Mouse (Mus musculus) lung, postnatal 0 days (tissue): ENCODE measurements around the gene Pou3f3. TPM values are rescaled to one million over a fixed set of nuclear protein-coding genes. Genes with fewer than 3 reads are reported as not detected.

Source experiments
- ATAC-seq: fragments of 200-750 bp; cut with Nextera tagmentation; 2 replicates; pipeline ENCODE4 v1.8.0; 2017; ENCODE audit warnings: moderate library complexity
- DNase-seq: peaks from one replicate; pipeline ENCODE4 v3.0.0-alpha.2; 2016; ENCODE audit warnings: low spot score
- H3K27ac ChIP-seq: fragments of 300-500 bp; sonication (generic); 2 replicates; pipeline ENCODE4 v1.5.1; 2014; ENCODE audit warnings: antibody characterized with exemption, mild to moderate bottlenecking, low read length, mixed read lengths
- H3K27me3 ChIP-seq: fragments of 300-500 bp; sonication (generic); replicated peaks from 2 replicates; pipeline ENCODE4 v1.6.1; 2014; ENCODE audit warnings: low read length, mixed read lengths; ENCODE audit not compliant: insufficient read depth
- H3K36me3 ChIP-seq: fragments of 300-500 bp; sonication (generic); 2 replicates; pipeline ENCODE4 v1.6.1; 2014; ENCODE audit warnings: low read length, mixed read lengths; ENCODE audit not compliant: insufficient read depth
- H3K4me1 ChIP-seq: fragments of 300-500 bp; sonication (generic); 2 replicates; pipeline ENCODE4 v1.6.1; 2014; ENCODE audit warnings: antibody characterized with exemption, low read depth, low read length, mixed read lengths; ENCODE audit not compliant: insufficient read depth
- H3K4me2 ChIP-seq: fragments of 300-500 bp; sonication (generic); replicated peaks from 2 replicates; pipeline ENCODE4 v1.6.1; 2014; ENCODE audit warnings: low read depth, mild to moderate bottlenecking, low read length, moderate library complexity, mixed read lengths
- H3K4me3 ChIP-seq: fragments of 300-500 bp; sonication (generic); 2 replicates; pipeline ENCODE4 v1.5.1; 2014; ENCODE audit warnings: low read depth, low read length
- H3K9ac ChIP-seq: fragments of 300-500 bp; sonication (generic); replicated peaks from 2 replicates; pipeline ENCODE4 v1.6.1; 2014; ENCODE audit warnings: low read depth, mild to moderate bottlenecking
- H3K9me3 ChIP-seq: fragments of 300-500 bp; sonication (generic); 2 replicates; pipeline ENCODE4 v1.6.1; 2016; ENCODE audit warnings: low read length, mixed read lengths
- CTCF ChIP-seq: IDR thresholded peaks from 2 replicates; pipeline ENCODE4 v1.5.1; 2016; ENCODE audit warnings: antibody characterized with exemption, mild to moderate bottlenecking
- EP300 ChIP-seq: IDR thresholded peaks from 2 replicates; pipeline ENCODE4 v1.6.1; 2016; ENCODE audit warnings: antibody characterized with exemption, mild to moderate bottlenecking, control low read depth
- WGBS: fragments of 180-500 bp; shearing (Covaris S2); extraction: QIAGEN DNeasy Blood & Tissue Kit; methylation state at CpG from one replicate; pipeline ENCODE4 v1.1.7; 2014; 5-methylcytosine and 5-hydroxymethylcytosine counted together
- polyA plus RNA-seq: library from polyadenylated mRNA; unstranded; fragments of >200 nt; fragmentation: Nextera tagmentation; extraction: Ambion mirVana; gene quantifications from 2 replicates; pipeline ENCODE4 v1.2.1, GENCODE M21; 2015

Gene Pou3f3
- polyA plus RNA-seq, 1 experiment from 2014 or later, result 0.05 TPM

GRCm38 (mm10) chr1:42688541-42689125, 6.9 kb upstream of the Pou3f3 start:
- no peak overlapping the region for H3K27ac ChIP-seq
- DNase-seq, result no peak
- 17% methylated on average over 4 of the region's 4 CpGs for WGBS

GRCm38 (mm10) chr1:42690024-42690575, 5.5 kb upstream of the Pou3f3 start:
- WGBS, result 10% methylated on average over 4 of the region's 4 CpGs
- Histone ChIP-seq H3K27ac (no peak overlapping the region), H3K27me3 (peaks cover 82% of the 10 kb centered on the region), H3K9me3 (no peaks in the 10 kb centered on the region), H3K36me3 (no peaks in the 10 kb centered on the region), H3K4me1 (no peaks in the 10 kb centered on the region), H3K4me2 (no peak overlapping the region), H3K4me3 (no peak overlapping the region), H3K9ac (no peak overlapping the region)
- DNase-seq (no peak), ATAC-seq (no peak)
- TF ChIP-seq EP300, result no peak

More at GRCm38 (mm10) chr1:42688541-42689125, 6.9 kb upstream of the Pou3f3 start:
- ATAC-seq, result no peak
- Histone ChIP-seq H3K36me3 (no peaks in the 10 kb centered on the region), H3K9ac (no peak overlapping the region), H3K9me3 (no peaks in the 10 kb centered on the region), H3K4me3 (no peak overlapping the region), H3K27me3 (peaks cover 87% of the 10 kb centered on the region), H3K4me2 (no peak overlapping the region), H3K4me1 (no peaks in the 10 kb centered on the region)
- no peak for TF ChIP-seq CTCF
- no peak for TF ChIP-seq EP300

DNA sequence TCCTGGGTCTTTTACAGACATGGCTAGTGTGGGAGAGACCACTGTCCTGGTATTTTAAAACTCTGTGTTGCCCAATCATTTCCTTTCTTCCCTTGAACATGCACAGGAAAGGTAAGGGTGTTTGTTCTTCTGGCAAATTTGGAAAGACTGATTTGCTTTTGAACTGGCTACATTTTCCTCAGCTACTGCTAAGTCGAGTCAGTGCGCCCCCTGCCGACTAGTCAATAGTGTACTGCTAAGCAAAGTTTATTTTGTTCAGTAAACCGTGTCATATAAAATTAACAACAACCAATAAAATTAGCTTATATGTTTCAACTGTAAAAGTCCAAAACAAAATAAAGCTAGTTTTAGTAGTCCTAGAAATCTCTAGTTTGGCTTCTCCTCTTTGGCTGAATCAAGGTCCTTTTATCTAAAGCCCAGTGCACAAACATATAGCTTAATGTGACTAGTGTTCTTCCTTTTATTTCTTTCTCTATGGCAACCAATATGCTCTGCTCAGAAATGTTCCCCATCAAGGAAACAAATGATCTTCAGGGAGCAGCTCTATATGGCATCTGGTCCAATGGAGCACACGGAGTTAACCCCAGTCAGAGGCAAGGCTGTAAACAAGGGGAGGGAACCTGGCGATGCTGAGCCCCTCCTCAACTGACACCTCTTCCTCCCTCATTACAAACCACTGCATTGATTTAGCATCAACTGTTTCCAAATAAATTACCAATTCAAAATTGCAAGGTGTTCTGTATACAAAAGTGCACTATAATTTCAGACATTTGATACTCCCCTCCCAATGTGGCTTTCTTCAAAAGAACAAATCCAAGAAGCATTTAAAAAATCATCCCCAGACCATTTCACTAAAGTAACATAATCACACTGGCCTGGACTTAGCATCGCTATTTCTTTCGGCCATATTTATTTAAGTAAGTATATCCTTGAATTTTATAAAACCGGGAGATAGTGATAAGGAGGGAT, 4.1 kb upstream of the Pou3f3 start:
- H3K27me3 ChIP-seq, result peaks cover 79% of the 10 kb centered on the region
- TF ChIP-seq CTCF (peak; percentile 77), EP300 (no peak)
- no peaks in the 10 kb centered on the region for H3K36me3 ChIP-seq
- 4% methylated on average over 9 of the region's 9 CpGs for WGBS
- H3K4me3 ChIP-seq, result no peak overlapping the region
- no peak overlapping the region for H3K4me2 ChIP-seq
- DNase-seq (peak; percentile 85), ATAC-seq (no peak)
- H3K27ac ChIP-seq, result no peak overlapping the region
- no peaks in the 10 kb centered on the region for H3K9me3 ChIP-seq
- no peak overlapping the region for H3K9ac ChIP-seq
- 0 out of 2 replicates have a peak, but pooled peaks cover 2% of the 10 kb centered on the region for H3K4me1 ChIP-seq

GRCm38 (mm10) chr1:42692221-42692620, 3.3 kb upstream of the Pou3f3 start:
- Histone ChIP-seq H3K4me3 (no peak overlapping the region), H3K27ac (no peak overlapping the region), H3K4me2 (no peak overlapping the region), H3K9me3 (no peaks in the 10 kb centered on the region), H3K4me1 (0 out of 2 replicates have a peak, but pooled peaks cover 6% of the 10 kb centered on the region), H3K36me3 (no peaks in the 10 kb centered on the region), H3K27me3 (peaks cover 76% of the 10 kb centered on the region), H3K9ac (no peak overlapping the region)
- DNase-seq, result no peak
- TF ChIP-seq CTCF (no peak), EP300 (no peak)
- WGBS, result 12% methylated on average over 1 of the region's 1 CpGs
- no peak for ATAC-seq

DNA sequence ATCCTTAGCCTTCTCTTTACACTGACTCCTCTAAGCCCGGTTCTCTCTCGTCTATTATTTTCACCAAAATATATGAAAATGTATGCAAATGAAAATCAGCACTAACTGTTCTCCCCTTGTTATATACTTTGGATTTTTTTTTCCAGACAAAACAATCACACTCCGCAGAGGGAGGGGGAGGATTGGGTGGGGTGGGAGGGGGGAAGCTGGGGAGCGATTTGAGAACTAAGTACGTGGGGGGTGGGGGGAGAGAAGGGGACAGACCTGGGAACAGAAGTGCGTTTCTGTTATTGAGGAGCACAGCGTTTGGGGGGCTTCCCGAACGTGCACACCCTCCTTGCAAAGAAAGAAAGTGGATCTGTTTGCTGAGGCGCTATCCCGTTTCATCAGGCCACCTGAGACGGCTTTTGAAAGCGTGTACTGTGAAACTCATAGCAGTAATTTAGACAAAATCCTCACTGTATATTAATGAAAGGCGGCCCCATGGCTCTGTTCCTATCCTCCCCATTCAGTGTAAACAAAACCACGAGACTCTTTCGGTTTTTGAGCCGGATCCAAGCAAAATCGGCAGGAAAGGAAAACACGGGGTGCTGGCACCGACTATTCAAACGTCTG, 2.4 kb upstream of the Pou3f3 start:
- Histone ChIP-seq H3K4me3 (peak overlapping the region; percentile 29), H3K36me3 (no peaks in the 10 kb centered on the region), H3K9me3 (no peaks in the 10 kb centered on the region), H3K27ac (no peak overlapping the region), H3K4me2 (peak overlapping the region; percentile 75), H3K4me1 (0 out of 2 replicates have a peak, but pooled peaks cover 6% of the 10 kb centered on the region), H3K27me3 (peaks cover 80% of the 10 kb centered on the region), H3K9ac (no peak overlapping the region)
- TF ChIP-seq CTCF (no peak), EP300 (no peak)
- ATAC-seq (no peak), DNase-seq (no peak)
- under 1% methylated on average over 21 of the region's 21 CpGs for WGBS

DNA sequence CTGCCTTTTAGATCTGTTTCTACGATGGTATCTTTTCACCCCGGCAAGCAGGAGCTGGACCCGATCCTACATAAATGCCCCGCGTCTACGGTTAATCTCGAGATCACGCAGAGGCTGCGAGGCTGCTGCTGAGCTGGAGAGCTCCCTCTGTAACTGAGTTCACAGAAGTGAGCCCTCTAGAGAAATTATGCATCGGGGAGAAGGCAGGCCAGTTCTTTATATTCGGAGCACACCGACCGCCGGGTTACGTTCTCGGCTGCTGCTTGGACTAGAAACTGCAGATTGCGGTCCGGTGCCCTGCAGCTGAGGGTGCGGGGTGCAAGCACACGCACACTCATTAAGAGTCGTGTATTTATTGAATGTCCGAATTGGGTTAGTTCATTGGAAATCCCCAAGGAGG, 1.7 kb upstream of the Pou3f3 start:
- Histone ChIP-seq H3K9ac (no peak overlapping the region), H3K36me3 (no peaks in the 10 kb centered on the region), H3K27me3 (peaks cover 80% of the 10 kb centered on the region), H3K9me3 (no peaks in the 10 kb centered on the region), H3K4me2 (peak overlapping the region; percentile 75), H3K4me1 (peaks cover 9% of the 10 kb centered on the region; the same call in 1 of the 2 replicates), H3K27ac (no peak overlapping the region), H3K4me3 (peak overlapping the region; percentile 29)
- WGBS, result 0% methylated on average over 22 of the region's 22 CpGs
- TF ChIP-seq EP300 (no peak), CTCF (no peak)
- peak; percentile 37 for DNase-seq
- no peak for ATAC-seq
